Mouse (Mus musculus): ENCODE data around the gene Sec24a.

DNA sequence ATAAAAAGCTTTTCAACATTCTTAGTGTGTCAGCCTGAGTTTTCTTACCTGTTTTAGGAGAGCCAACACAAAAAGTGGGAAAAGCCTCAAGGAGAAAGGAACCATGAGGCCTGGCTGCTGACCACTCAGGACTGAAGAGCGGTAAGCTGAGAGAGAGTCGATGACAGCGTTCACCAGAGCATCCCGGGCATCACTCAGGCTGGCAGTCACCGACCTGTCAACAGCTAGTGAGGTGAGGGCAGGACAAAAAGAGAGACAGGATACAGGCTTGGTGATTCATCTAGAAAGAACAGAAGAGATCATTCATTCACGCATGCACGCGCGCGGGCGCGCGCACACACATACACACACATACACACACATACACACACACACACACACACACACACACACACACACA, 56.4 kb downstream of the Sec24a start:
- TF ChIP-seq CTCF (IDR thresholded peaks at IDR 0.05; ENCODE audit: control insufficient read depth, insufficient read depth, insufficient replicate concordance, low read depth, low read length), result no peak
- no peak for TF ChIP-seq POLR2A (IDR thresholded peaks at IDR 0.05; ENCODE audit: control insufficient read depth, low read depth, low read length)

Data from testis, adult 2 months (tissue).